Mouse (Mus musculus): ENCODE measurements around the gene Map3k11.

Map3k11 gene

DNA sequence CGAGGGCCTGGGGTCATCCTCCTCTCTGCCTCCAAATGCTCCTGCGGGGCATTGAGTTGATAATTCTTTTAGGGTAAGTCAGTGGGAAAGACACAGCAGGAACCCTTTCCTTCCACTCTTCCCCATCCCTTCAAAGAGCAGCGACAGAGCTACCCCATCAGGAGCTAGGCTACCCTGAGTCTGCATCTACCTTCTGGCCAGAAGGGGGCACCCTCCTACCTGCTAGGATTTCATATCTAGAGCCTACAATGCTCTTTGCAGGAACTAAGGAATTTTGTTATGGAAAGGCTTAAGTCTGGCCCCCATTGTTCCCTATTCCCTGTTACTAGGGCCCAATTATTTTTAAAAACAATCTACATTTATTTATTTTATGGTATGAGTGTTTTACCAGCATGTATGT, 22.7 kb downstream of the Map3k11 start:
- DNase-seq = peak; percentile 81

DNA sequence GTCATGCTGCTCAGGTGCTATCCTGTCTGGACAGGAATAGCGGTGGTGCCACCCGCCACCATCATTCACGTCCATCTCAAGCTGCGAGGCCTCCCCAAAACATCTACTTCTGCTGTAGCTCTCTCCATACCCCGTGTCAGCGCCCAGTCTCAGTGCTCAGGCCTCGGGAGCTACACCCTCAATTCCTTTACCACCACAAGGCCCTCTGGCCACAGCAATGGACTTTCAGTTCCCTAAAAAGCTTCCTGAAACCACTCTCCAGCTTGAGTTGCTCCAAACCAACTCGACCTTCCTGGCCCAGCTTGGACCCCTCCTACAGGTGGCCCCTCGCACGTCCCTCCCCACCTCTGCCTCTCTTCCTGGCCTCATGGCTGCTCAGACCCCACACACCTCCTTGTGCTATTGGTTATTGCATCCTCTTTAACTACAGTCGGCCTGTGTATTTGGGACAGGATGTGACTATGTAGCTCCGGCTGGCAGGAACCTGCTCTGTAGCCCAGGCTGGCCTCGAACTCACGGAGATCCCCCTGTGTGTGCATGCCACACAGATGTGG, 23.4 kb downstream of the Map3k11 start:
- DNase-seq = no peak

DNA sequence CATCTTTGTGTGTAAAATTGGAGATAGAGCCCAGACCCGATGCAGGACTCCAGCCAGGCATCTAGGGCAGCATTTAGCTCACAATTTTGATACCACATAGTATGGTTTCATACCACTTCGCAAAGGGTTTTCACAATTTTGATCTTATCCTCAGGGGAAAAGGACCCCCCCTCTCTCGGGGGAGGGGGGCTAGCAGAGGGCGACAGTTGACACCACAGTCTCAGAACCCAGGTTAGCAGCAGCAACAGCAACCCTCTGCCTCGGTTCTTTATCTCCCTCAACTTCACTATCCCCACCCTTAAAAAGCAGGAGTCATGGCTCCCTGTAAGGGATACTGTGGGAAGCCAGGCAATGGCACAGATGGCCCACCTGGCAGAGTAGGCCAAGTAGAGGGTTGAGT, 24.7 kb downstream of the Map3k11 start:
- DNase-seq = no peak

DNA sequence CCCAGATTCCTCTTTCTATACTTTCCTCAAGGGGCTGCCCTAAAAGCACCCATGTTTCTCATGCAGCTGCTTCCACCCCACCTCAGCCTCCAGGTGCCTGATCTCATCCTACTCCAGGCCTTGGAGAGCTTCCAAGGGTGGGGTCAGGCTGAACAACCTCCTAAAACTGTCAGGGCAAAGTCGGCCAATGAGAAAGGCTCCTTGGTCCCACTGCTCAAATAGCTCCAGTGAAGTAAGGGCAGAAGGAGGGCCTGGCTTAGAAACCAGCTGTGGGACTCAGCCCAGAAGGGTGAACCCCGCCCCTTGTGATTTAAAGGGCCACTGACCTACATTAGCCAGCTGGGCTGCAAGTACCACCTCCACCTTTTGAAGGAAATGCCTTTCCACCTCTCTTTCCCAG, 25.2 kb downstream of the Map3k11 start:
- no peak for DNase-seq

DNA sequence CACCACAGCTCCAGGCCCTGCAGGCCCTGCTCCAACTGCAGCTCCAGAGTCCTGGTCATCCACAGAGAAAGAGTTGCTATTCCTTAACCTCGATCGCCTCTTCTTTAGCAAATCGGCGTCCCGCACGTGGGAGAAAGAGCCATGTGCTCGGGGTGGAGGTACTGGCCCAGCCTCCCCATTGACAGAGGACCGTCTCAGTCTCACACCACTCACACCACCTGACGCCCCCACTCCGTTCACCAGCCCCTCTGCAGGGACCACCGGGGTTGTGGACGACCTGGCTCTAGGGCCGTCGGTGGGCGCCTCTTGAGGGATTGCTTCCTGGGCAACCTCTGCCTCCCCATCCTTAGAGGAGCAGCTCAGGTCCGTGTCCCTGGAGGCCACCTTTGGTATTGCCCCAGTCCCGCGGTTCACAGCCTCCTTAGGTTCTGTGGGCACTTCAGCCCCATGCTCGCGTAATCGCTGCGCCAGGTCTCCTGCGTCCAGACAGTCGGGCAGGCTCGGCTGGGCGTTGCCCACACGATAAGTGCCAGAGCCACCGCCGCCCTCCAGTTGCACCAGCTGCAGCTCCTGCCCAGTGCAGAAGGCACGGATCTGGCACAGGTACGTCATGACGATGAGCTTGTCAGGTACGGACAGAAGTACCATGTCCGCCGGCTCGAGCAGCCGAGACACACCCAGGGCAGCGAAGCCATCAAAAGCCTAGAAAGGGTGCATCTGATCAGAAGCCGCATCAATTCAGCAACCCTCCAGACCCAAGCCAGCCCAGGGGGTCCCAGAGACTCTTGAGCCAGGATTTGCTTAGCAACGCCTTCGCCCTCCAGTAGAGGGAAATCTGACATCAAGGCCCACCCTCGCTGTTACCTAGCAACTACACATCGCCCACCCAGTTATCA, 27.5 kb downstream of the Map3k11 start:
- peak; percentile 58 for DNase-seq

DNA sequence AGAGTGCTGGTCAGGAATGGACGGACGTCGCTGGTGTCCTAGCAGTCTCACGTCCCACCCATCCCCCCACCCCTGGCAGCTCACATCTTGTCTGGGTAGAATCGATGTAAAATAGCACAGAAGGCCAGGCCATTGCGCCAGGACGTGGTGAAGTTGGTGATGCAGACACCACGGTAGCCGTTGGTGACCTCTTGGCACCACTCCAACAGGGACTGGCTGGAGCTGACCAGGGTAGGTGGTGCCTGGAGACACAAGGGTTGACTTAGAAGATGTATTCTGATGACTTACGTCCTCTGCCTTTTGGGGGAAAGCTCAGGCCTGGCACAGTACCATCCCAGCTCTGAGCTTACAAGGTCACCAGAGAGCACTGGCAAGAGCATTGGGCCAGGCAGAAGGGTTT, 28.4 kb downstream of the Map3k11 start:
- DNase-seq = no peak

DNA sequence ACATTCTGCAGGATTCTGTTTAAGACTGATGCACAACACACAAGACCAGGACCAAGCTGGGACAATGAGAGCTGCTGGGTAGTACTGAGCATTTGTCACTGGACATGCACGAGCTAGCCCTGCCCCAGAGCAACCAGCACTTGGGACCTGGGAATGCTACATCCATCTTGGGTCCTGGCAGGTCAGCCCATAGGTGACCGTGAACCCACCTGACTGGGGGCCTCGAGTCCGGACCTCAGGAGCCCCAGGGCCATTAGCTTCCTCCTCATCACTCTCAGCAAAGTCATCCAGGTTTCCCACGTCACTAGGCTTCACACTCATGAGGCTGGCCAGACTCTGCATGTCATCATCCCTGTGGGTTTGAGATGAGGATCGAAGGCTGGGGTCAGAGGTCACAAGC, 32.7 kb downstream of the Map3k11 start:
- DNase-seq = no peak

DNA sequence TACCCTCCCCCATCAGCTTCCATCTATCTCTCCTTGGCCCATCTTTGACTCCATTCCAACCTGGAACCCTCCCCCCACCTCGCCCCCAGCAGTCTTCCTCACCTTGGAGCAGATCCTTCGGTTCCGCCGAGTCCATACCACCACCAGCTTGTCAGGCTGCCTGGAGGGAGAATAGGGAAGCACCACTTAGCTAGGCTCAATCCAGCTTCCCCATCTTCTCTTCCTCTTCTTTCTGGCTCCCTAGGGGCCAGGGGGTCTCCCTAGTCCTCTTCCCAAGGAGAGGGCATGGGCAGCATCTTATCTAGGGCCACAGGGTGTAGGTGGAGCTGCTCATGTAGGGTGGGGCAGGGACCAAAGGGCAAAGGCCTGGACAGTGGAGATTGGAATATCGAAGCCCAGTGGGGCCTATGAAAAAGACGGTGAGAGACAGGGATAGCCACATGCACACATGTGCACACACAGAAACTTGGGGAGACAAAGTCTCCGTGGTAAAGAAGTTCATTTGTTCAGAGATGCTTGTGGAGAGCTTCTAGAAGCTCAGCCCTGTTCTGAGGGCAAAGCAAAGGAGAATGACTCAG, 34.4 kb downstream of the Map3k11 start:
- no peak for DNase-seq

DNA sequence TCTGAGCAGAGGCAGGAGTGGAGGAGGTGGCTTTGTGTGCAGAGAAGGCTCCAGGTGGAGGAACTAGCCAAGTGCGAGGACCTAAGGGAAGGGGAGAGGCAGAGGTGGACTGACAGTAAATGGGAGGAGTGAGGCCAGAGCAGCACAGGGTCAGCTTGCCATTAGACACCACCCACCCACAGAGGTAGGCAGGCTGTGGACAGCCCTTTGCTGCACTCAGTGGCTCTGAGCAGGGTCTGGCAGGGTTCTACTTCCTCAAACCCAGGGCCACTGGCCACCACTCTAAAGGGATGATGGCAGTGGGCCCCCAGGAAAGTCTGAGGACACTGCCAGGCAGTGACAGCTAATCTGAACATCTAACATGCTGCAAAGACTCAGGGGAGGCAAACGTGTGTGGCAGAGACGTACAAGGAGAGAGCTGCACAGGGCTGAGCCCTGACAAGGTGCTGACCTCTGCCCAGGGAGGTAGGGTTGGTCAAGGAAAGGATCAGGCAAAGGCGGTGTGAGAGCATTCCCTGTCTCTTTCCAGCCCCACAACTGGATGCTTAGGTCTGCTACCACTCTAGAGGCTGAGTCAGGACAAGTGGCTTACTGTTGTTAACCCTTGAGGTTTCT, 35.5 kb downstream of the Map3k11 start:
- DNase-seq = no peak

DNA sequence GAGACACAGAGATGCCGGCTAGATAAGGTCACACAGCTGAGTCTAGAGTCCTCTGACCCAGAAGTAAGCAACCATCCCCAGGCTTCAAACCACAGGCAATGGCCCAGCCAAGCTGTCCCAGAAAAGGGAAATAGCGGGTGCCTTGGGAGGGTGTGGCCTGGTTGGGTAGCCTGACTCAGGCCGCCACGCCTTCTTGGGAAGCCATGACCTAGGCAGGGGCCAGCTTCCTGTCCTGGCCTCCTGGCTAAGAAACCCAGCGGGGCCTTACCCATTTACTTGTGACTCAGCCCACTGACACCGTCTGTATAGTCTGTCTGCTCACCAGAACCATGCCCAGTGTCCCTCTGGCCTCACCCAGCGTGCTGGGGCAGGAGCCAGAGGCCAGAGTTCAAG, 36.0 kb downstream of the Map3k11 start:
- DNase-seq = peak; percentile 38

DNA sequence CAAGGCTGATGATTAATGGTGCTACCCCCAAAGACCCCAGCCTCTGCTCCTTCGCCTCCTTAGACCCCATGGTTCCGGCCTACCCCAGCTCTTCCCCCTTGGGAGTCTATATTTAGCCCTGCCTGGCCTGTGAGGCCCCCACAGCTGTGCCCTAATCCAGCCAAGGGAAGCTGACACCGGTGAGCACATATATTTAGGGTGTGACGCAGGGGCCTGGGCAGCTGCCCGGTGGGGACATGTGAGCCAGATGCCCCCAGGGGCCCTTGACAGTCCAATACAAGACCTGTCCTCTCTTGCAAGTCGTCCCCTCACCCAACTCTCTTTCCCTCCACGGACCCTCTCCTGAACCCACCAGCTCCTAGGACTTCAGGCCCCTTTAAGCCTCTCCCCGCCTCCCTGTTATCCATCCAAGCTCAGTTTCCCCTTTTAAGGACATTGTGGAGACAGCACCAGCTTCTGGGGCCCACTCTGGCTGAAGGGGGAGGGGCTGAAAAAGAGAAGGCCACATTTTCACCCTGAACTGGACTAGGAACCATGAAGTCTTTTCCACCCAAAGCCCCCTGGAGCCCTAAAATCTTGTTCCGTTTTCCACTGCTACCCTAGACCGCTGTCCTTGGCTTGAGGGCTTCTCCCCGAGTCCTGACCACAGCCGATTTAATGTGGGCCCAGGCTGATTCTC, 36.6 kb downstream of the Map3k11 start:
- no peak for DNase-seq

DNA sequence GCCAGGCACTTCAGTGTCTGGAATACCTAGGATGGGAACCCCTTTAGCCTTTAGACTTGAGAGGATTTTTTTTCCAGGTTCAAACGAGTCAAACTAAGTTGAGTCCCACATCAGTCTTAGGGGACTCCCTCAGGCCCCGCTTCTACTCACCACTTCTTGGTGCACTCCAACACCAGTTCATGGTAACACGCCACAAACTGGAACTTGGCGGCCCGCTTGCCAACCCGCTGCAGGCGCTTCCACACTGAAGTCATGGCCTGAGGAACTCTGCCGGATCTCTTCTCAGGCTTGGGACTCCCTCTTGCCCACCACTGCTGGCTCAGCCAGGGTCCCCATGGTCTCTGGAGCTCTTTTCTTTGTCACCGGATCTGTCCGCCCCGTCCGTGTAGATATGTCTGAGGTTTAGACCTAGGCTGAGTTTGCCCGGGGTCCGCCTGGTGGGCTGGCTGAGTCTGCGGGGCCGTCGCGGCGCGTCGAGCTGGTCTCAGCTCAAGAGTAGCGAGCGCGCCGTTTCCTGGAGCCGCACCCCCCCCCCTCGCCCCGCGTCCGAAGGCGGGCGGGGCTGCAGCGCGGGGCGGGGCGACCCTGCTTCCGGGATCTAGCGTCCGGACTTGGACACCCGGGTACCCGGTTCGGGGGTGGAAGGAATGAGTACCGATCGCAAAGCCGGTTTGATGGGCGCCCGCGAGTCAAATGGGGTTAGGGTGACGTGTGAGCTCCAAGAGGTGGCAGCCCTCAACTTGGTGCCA, 37.4 kb downstream of the Map3k11 start, which contains the start of gene Ehbp1l1:
Gene Ehbp1l1, minus strand, starts transcription at position 551 of the 749 bp plus-strand sequence.
- DNase-seq = peak; percentile 87

DNA sequence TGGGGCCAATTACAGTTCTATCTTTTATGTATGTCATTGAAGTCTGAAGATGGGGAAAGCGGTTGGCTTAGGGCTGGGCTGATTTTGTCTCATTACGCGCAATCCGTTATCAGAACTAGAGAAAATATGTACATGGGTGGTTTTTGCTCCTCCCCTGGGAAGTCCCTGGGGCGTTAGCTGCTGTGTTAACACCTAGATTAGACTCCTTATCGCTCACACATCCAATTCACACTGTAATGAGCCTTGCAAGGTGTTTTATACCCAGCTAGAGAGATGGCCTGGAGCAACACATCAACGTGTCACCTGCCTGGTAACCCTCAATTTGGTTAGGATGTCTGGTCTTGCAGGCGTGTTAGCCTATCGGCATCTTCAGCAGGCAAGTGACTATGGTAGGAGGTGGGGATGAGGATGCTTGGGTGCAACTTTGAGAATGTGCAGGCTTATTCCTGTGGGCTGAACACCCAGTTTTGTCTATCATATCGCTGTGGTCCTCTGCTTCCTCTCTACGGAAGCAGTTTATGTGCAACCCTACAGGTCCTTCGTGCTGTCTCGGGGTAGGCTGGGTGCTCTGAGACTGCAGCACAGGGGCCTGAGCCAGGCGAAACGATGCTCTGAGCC, 38.5 kb downstream of the Map3k11 start:
- no peak for DNase-seq

DNA sequence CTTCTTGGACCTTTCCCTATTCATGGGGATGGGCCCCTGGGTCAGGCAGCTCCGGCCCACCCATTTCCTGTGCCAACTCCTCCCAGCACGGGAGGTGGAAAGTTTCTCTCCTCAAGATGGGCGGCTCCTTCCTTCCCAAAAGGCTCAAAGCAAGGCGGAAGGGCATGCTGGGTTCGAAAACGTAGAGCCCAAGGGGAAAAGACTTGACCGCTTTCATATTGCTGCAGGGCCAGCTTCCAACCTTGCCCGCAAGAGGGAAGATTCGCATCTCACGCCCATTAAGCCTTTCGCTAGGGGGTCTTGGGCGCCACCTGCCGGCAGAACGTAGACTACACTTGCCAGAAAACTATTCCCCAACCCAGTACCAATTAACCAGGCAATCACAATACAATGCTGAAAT, 39.2 kb downstream of the Map3k11 start:
- peak; percentile 95 for DNase-seq

DNA sequence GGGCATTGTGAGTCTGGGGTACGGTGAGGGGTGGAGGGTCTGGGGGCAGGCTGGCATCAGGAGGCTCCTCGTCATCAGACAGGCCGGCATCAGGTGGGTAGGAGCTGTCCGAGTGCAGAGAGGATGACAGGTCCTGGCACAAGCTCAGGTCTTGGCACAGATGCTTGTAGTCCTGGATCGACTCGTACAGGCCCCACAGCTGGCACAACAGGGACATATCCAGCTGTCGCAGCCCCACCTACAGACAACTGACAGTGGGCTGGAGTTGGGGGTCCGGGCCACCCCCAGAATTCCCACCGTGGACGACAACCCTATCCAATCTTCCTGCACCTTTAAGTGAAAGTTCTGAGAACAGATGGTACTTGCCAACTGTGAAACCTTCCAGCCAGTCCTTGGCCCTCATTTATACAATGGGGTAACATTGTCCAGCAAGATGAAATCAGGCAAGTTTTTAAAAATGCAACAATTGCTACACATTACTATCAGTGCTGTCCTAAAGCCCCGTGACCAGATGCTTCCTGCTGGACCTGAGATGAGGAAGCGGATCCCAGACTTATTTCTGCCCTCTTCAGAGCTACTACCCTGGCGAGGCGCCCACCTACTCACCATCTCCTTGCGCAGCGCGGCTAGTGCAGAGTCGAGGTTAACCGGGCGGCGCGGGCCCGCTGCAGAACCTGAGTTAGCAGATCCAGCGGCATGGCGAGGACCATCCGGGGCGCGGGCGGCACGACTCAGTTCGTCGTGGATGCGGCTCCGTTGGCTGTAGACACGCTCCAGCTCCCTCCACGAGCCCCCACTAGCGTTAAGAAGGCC, 40.3 kb downstream of the Map3k11 start:
- DNase-seq = peak; percentile 77

DNA sequence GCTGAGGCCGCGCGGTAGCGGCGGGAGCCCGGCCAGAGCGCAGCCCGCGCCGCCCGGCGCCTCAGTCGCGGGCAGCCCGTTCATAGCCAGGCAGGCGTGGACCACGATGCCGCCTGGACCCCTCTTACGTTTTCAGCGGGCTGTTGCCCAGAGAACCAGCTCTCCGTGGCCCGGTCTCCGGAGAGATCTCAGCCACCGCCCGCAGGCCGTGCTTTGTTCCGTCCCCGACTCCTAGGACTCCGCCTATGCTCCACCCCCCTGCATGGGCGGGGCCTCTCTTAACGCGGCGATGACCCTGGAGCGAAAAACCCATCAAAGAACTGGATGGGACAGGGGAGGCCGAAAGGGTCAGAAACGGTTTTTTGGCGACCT, 40.9 kb downstream of the Map3k11 start, which contains the start of gene Fam89b:
Gene Fam89b, minus strand, starts transcription at position 210 of the 372 bp plus-strand sequence.
- peak; percentile 92 for DNase-seq

DNA sequence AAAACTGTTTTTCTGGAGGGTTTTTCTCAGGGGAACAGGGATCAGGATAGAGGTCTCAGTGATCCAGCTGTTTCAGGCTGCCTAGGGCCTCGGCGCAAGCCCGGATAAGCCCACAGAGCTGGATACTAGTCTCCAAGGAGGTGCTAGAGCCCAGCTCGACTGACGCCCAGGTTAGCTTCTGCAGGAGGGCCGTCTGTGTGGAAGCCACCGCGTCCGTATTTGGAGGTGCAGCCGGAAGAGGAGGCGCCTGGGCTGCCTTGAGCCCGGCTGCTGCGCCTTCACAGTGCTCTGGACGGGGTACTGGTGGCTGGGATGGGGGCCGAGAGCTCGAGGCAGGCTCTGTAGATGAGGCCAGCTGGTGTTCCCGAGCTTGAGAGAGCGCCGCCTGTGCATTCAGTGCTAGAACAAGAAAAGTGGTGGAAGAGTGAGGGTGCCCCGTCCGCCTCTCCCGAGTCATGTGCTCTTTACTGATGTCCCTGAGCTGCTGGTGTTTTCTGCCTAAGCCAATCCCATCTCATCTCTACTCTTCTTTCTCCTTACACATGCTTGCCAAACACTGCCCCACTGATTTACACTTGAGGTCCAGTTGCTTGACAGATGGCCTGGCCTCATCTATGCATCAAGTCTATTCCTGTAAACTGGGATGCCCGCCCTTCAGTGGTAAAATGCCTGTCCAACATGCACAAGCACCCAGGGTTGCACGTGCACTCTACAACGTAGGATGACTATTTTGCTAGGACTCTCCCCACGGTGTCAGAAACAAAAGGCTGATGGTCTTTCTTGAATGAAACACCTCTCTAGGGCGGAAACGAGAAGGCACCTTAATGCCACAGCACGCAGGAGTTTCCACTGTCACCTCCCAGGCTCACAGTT, 42.0 kb downstream of the Map3k11 start:
- peak; percentile 70 for DNase-seq

DNA sequence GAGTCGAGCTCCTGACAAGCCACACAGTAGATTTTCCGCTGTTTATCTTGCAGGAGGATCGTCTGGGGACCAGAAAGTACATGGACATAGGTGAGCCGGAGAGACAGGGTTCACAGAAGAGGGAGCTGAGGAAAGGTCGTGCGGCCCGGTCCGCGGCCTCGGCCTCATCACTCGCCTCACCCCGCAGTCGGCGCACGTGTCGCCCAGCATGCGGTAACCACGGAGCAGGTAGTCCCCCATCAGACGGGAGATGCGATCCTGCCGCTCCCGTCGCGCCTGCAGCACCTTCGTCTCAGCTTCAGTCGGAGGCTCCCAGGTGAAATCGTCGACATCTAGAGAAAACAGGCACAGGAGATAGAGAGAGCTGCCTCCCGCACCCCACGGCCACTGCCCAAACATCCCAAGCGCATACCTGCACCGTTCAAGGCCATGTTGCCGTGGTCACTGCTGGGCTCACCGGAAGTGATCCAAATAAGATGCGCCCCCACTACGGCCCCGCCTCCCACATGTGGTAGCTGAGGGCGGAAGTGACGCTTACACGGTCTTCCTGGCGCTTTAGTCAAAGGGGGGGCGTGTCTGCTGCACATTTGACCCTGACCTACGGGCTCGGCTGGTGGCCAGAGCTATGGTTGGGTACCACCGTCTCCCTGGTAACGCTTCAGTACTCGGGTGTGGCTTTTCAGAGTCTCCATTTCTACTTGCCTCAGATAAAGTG, 42.9 kb downstream of the Map3k11 start:
- peak; percentile 89 for DNase-seq

DNA sequence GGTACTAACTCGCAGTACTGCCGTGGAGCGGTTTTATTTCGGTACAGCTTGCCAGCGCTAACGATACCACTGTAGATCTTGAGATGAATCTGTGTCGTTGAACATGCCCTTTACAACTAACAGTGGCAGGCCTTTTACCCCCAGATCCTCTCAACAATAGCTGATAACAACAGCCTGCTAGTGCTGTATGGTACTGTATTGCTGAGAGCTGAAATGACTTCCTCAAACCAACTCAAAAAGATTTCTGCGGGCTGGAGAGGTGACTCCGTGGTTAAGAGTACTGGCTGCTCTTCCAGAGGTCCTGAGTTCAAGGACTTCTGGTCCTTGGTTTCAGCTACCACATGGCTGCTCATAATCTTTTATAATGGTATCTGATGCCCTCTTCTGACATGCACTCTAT, 45.8 kb downstream of the Map3k11 start:
- no peak for DNase-seq
